Comparison of ENCODE assay signal across 8 mouse cellular contexts in genomic region chr9:106675480-106675879, GRCm38 (mm10). TPM values are rescaled to one million over a fixed set of nuclear protein-coding genes. Genes with fewer than 3 reads are reported as not detected.
DNase-seq lines count a peak whose midpoint lies in the region; ATAC-seq and TF ChIP-seq lines count a peak whose summit lies in the region.

No protein-coding gene starts in this region.

- peak; percentile 99 for TF ChIP-seq CTCF in heart, postnatal 0 days (IDR thresholded peaks at IDR 0.05; ENCODE audit: low read depth)

- H3K4me3 ChIP-seq in heart, postnatal 0 days (ENCODE audit: low read depth, low read length), result no peak overlapping the region
- H3K4me3 ChIP-seq in liver, embryonic 13.5 days (replicated peaks), result no peak overlapping the region
- no peak overlapping the region for H3K4me3 ChIP-seq in neural tube, embryonic 12.5 days
- H3K4me3 ChIP-seq in stomach, embryonic 16.5 days (replicated peaks; ENCODE audit: low read length), result no peak overlapping the region

- no peak for TF ChIP-seq EP300 in heart, postnatal 0 days (IDR thresholded peaks at IDR 0.05; ENCODE audit: low read depth)

- H3K9ac ChIP-seq in heart, postnatal 0 days (replicated peaks; ENCODE audit: low read depth, low read length), result no peak overlapping the region
- H3K9ac ChIP-seq in liver, embryonic 13.5 days, result no peak overlapping the region
- no peak overlapping the region for H3K9ac ChIP-seq in neural tube, embryonic 12.5 days
- no peak overlapping the region for H3K9ac ChIP-seq in stomach, embryonic 16.5 days (ENCODE audit: low read length)

- ATAC-seq in heart, postnatal 0 days (ENCODE audit: insufficient read depth, low read depth), result peak; percentile 65
- peak; percentile 55; the same call in 1 of the 2 replicates for ATAC-seq in liver, embryonic 13.5 days (ENCODE audit: low read depth)
- peak; percentile 70; the same call in 1 of the 2 replicates for ATAC-seq in neural tube, embryonic 12.5 days (ENCODE audit: low FRiP score, low read depth)
- peak; percentile 71; the same call in 1 of the 2 replicates for ATAC-seq in stomach, embryonic 16.5 days (ENCODE audit: insufficient read depth, low FRiP score)

- H3K27me3 ChIP-seq in heart, postnatal 0 days (ENCODE audit: control insufficient read depth, insufficient read depth, low read length), result no peaks in the 10 kb centered on the region
- H3K27me3 ChIP-seq in liver, embryonic 13.5 days, result no peaks in the 10 kb centered on the region
- H3K27me3 ChIP-seq in neural tube, embryonic 12.5 days (replicated peaks), result no peaks in the 10 kb centered on the region
- H3K27me3 ChIP-seq in stomach, embryonic 16.5 days (ENCODE audit: control insufficient read depth, insufficient read depth, low read length), result no peaks in the 10 kb centered on the region

- no peak overlapping the region for H3K27ac ChIP-seq in heart, postnatal 0 days (ENCODE audit: low read depth)
- no peak overlapping the region for H3K27ac ChIP-seq in liver, embryonic 13.5 days
- no peak overlapping the region for H3K27ac ChIP-seq in neural tube, embryonic 12.5 days
- no peak overlapping the region for H3K27ac ChIP-seq in stomach, embryonic 16.5 days (ENCODE audit: low read length)

- WGBS in heart, postnatal 0 days, result 0% methylated on average over 1 of the region's 1 CpGs
- WGBS in liver, embryonic 13.5 days (ENCODE audit: insufficient replicate concordance), result 0% methylated on average over 1 of the region's 1 CpGs
- WGBS in neural tube, embryonic 12.5 days, result 0% methylated on average over 1 of the region's 1 CpGs
- WGBS in stomach, embryonic 16.5 days, result 0% methylated on average over 1 of the region's 1 CpGs

- H3K36me3 ChIP-seq in heart, postnatal 0 days (replicated peaks; ENCODE audit: control insufficient read depth, insufficient read depth, low read length), result peaks cover 62% of the 10 kb centered on the region
- H3K36me3 ChIP-seq in liver, embryonic 13.5 days, result peaks cover 21% of the 10 kb centered on the region
- peaks cover 22% of the 10 kb centered on the region for H3K36me3 ChIP-seq in neural tube, embryonic 12.5 days
- H3K36me3 ChIP-seq in stomach, embryonic 16.5 days (ENCODE audit: control insufficient read depth, insufficient read depth, low read length), result 0 out of 2 replicates have a peak, but pooled peaks cover 12% of the 10 kb centered on the region

- H3K4me2 ChIP-seq in heart, postnatal 0 days (ENCODE audit: low read depth, low read length), result no peak overlapping the region
- no peak overlapping the region for H3K4me2 ChIP-seq in liver, embryonic 13.5 days
- H3K4me2 ChIP-seq in neural tube, embryonic 12.5 days (replicated peaks), result no peak overlapping the region
- no peak overlapping the region for H3K4me2 ChIP-seq in stomach, embryonic 16.5 days (ENCODE audit: low read depth, low read length)

- peak; percentile 85 for DNase-seq in CD4-positive, CD25-positive, alpha-beta regulatory T cell, adult 2 months (ENCODE audit: low read depth, low spot score)
- peak; percentile 92 for DNase-seq in brain, adult 2 months (ENCODE audit: low read depth, low spot score)
- peak; percentile 26 for DNase-seq in fat pad, adult 2 months (ENCODE audit: extremely low read depth, low read depth, low spot score)
- peak; percentile 66 for DNase-seq in heart, postnatal 0 days (ENCODE audit: low spot score)
- DNase-seq in kidney, postnatal 25 days, result peak; percentile 81 to 91
- peak; percentile 67 for DNase-seq in liver, embryonic 13.5 days

- H3K4me1 ChIP-seq in heart, postnatal 0 days (ENCODE audit: control insufficient read depth, insufficient read depth), result no peaks in the 10 kb centered on the region
- H3K4me1 ChIP-seq in liver, embryonic 13.5 days (replicated peaks), result peaks cover 18% of the 10 kb centered on the region
- H3K4me1 ChIP-seq in neural tube, embryonic 12.5 days, result no peaks in the 10 kb centered on the region
- no peaks in the 10 kb centered on the region; the same call in 1 of the 2 replicates for H3K4me1 ChIP-seq in stomach, embryonic 16.5 days (ENCODE audit: control insufficient read depth, insufficient read depth, low read length)

- H3K9me3 ChIP-seq in heart, postnatal 0 days (replicated peaks; ENCODE audit: control insufficient read depth, low read length), result no peaks in the 10 kb centered on the region
- H3K9me3 ChIP-seq in liver, embryonic 13.5 days (replicated peaks), result no peaks in the 10 kb centered on the region
- no peaks in the 10 kb centered on the region for H3K9me3 ChIP-seq in neural tube, embryonic 12.5 days
- H3K9me3 ChIP-seq in stomach, embryonic 16.5 days (replicated peaks; ENCODE audit: control insufficient read depth, low read length), result no peaks in the 10 kb centered on the region

RNA-seq across cellular contexts. Expression of gene Tex264, which starts 10.2 kb away (rescaled TPM):
- 30.9 and 122 TPM in 2 replicates for total RNA-seq in heart, postnatal 0 days (2014; rRNA removed; ENCODE audit: low replicate concordance)
- 44.6 and 47.9 TPM in 2 replicates for polyA plus RNA-seq in heart, postnatal 0 days (2015; fragmentation: Nextera tagmentation; extraction: Ambion mirVana)
- polyA plus RNA-seq in liver, embryonic 13.5 days (2015; fragmentation: Nextera tagmentation; extraction: Ambion mirVana), result 14.1 and 16.3 TPM in 2 replicates
- 35.1 and 38.4 TPM in 2 replicates for polyA plus RNA-seq in neural tube, embryonic 12.5 days (2016; fragmentation: Nextera tagmentation; extraction: Ambion mirVana)
- 53.4 and 60.5 TPM in 2 replicates for polyA plus RNA-seq in stomach, embryonic 16.5 days (2015; fragmentation: Nextera tagmentation; extraction: Ambion mirVana)

RNA-seq across cellular contexts. Expression of gene Grm2, which starts 19.6 kb away (rescaled TPM):
- total RNA-seq in heart, postnatal 0 days (2014; rRNA removed; ENCODE audit: low replicate concordance), result not detected in 2 replicates
- not detected in 2 replicates for polyA plus RNA-seq in heart, postnatal 0 days (2015; fragmentation: Nextera tagmentation; extraction: Ambion mirVana)
- polyA plus RNA-seq in liver, embryonic 13.5 days (2015; fragmentation: Nextera tagmentation; extraction: Ambion mirVana), result not detected in 2 replicates
- polyA plus RNA-seq in neural tube, embryonic 12.5 days (2016; fragmentation: Nextera tagmentation; extraction: Ambion mirVana), result 9.2 and 11.8 TPM in 2 replicates
- polyA plus RNA-seq in stomach, embryonic 16.5 days (2015; fragmentation: Nextera tagmentation; extraction: Ambion mirVana), result 0.08 TPM in 1 of 2 replicates, not detected in the other

RNA-seq across cellular contexts. Expression of gene Iqcf6, which starts 49.1 kb away (rescaled TPM):
- total RNA-seq in heart, postnatal 0 days (2014; rRNA removed; ENCODE audit: low replicate concordance), result not detected in 2 replicates
- polyA plus RNA-seq in heart, postnatal 0 days (2015; fragmentation: Nextera tagmentation; extraction: Ambion mirVana), result not detected in 2 replicates
- polyA plus RNA-seq in liver, embryonic 13.5 days (2015; fragmentation: Nextera tagmentation; extraction: Ambion mirVana), result not detected in 2 replicates
- not detected in 2 replicates for polyA plus RNA-seq in neural tube, embryonic 12.5 days (2016; fragmentation: Nextera tagmentation; extraction: Ambion mirVana)
- not detected in 2 replicates for polyA plus RNA-seq in stomach, embryonic 16.5 days (2015; fragmentation: Nextera tagmentation; extraction: Ambion mirVana)

Comparison
In these comparisons a context has a peak if more than half of its experiments do, and no peak if none do; other contexts are left out.
1. DNase-seq: peak in every context shown above with its lines; median percentile 92 in brain, adult 2 months; 86 in kidney, postnatal 25 days; 85 in CD4-positive, CD25-positive, alpha-beta regulatory T cell, adult 2 months; 67 in liver, embryonic 13.5 days; 66 in heart, postnatal 0 days; 26 in fat pad, adult 2 months.